Comparison of ENCODE assay signal across 8 mouse cellular contexts in the genomic region with DNA sequence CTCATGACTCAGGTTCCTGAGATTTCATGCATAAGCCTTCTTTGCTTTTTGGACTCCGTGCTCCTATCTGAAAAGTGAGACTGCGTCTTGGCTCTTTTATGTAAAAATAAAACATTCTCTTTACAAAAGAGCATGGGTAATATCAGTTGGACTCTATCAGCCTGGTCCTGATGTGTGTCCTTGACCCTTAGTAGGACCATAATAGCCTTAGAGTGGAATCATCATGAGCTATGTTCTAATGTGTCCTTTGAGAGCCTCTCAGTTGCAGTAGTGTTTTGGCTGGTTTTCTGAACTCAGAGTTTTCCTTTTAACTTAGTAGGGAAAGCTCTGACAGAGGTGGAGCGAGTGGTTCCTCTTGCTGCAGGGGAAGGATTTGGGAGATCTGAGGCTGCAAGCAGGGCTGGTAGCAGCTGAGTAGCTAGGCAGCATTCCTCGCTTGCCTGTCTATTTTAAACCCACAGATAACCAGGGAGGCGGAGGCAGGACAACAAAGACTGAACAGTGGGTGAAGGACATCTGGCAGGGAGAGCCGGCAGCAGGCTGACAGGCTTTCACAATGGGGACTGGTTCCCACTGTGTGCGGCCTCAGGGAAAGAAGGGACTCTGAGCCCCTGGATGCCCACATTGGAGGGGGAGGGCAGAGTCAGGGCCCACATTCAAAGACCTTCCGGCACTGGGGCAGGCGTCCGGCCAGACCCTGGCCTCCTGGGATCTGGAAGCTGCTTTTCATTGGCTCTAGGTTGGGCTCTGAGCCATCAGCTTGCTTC. TPM values are rescaled to one million over a fixed set of nuclear protein-coding genes. Genes with fewer than 3 reads are reported as not detected.
A peak's percentile ranks its signal among the peaks of the same experiment; 100 is the strongest.
DNase-seq lines count a peak whose midpoint lies in the region; ATAC-seq and TF ChIP-seq lines count a peak whose summit lies in the region.

No protein-coding gene starts in this region.

- H3K4me2 ChIP-seq in embryonic facial prominence, embryonic 14.5 days (ENCODE audit: low read depth, low read length), result no peak overlapping the region
- no peak overlapping the region for H3K4me2 ChIP-seq in heart, embryonic 16.5 days (ENCODE audit: low read depth, low read length)
- no peak overlapping the region for H3K4me2 ChIP-seq in midbrain, embryonic 15.5 days

- H3K4me3 ChIP-seq in megakaryocyte, embryonic 14.5 days (replicated peaks), result peak overlapping the region; percentile 86
- H3K4me3 ChIP-seq in embryonic facial prominence, embryonic 14.5 days (ENCODE audit: low read depth, low read length), result no peak overlapping the region
- no peak overlapping the region for H3K4me3 ChIP-seq in heart, embryonic 16.5 days (ENCODE audit: low read length)
- no peak overlapping the region for H3K4me3 ChIP-seq in midbrain, embryonic 15.5 days
- no peak overlapping the region for H3K4me3 ChIP-seq in thymus, adult 2 months (ENCODE audit: control insufficient read depth, insufficient read depth, low read length)

- TF ChIP-seq CTCF in thymus, adult 2 months (IDR thresholded peaks at IDR 0.05; ENCODE audit: borderline replicate concordance, control insufficient read depth, extremely low read depth, insufficient read depth, low read length, poor library complexity), result no peak

- DNase-seq in embryonic facial prominence, embryonic 14.5 days (ENCODE audit: low spot score), result peak; percentile 88
- DNase-seq in left cerebral cortex, adult 11 months (ENCODE audit: low spot score), result peak; percentile 80
- no peak for DNase-seq in thymus, adult 2 months
- no peak for DNase-seq in T-cell, adult 2 months (ENCODE audit: low spot score)

- H3K9ac ChIP-seq in embryonic facial prominence, embryonic 14.5 days (ENCODE audit: low read depth, low read length), result no peak overlapping the region
- H3K9ac ChIP-seq in heart, embryonic 16.5 days (ENCODE audit: low read length), result peak overlapping the region; percentile 45
- no peak overlapping the region for H3K9ac ChIP-seq in midbrain, embryonic 15.5 days

- peak overlapping the region; percentile 67; the same call in 1 of the 2 replicates for H3K27ac ChIP-seq in embryonic facial prominence, embryonic 14.5 days (replicated peaks; ENCODE audit: low read depth, low read length)
- peak overlapping the region; percentile 88 for H3K27ac ChIP-seq in heart, embryonic 16.5 days (ENCODE audit: low read length)
- peak overlapping the region; percentile 79 for H3K27ac ChIP-seq in midbrain, embryonic 15.5 days
- H3K27ac ChIP-seq in thymus, adult 2 months (ENCODE audit: control insufficient read depth, insufficient read depth, low read length), result no peak overlapping the region

- ATAC-seq in megakaryocyte, adult 5-6 weeks (ENCODE audit: poor library complexity, severe bottlenecking), result no peak
- peak; percentile 86 for ATAC-seq in embryonic facial prominence, embryonic 14.5 days (ENCODE audit: low read depth)
- peak; percentile 84 for ATAC-seq in heart, embryonic 16.5 days (replicated peaks; ENCODE audit: extremely low read depth, insufficient read depth, low FRiP score)
- peak; percentile 92 for ATAC-seq in midbrain, embryonic 15.5 days (replicated peaks)

- TF ChIP-seq POLR2A in thymus, adult 2 months (IDR thresholded peaks at IDR 0.05; ENCODE audit: control insufficient read depth, extremely low read depth, insufficient read depth, low read length, poor library complexity), result no peak

- no peaks in the 10 kb centered on the region for H3K27me3 ChIP-seq in megakaryocyte, embryonic 14.5 days (replicated peaks)
- H3K27me3 ChIP-seq in embryonic facial prominence, embryonic 14.5 days (replicated peaks; ENCODE audit: control insufficient read depth, insufficient read depth, low read length), result no peaks in the 10 kb centered on the region
- no peaks in the 10 kb centered on the region for H3K27me3 ChIP-seq in heart, embryonic 16.5 days (ENCODE audit: control insufficient read depth, insufficient read depth, low read length)
- no peaks in the 10 kb centered on the region for H3K27me3 ChIP-seq in midbrain, embryonic 15.5 days (replicated peaks)
- H3K27me3 ChIP-seq in thymus, adult 2 months (ENCODE audit: control insufficient read depth, insufficient read depth, low read length), result no peaks in the 10 kb centered on the region

- H3K4me1 ChIP-seq in megakaryocyte, embryonic 14.5 days, result peaks cover 88% of the 10 kb centered on the region
- H3K4me1 ChIP-seq in embryonic facial prominence, embryonic 14.5 days (ENCODE audit: control insufficient read depth, insufficient read depth, low read length), result no peaks in the 10 kb centered on the region
- peaks cover 19% of the 10 kb centered on the region; the same call in 1 of the 2 replicates for H3K4me1 ChIP-seq in heart, embryonic 16.5 days (ENCODE audit: control insufficient read depth, insufficient read depth, low read length)
- H3K4me1 ChIP-seq in midbrain, embryonic 15.5 days, result peaks cover 17% of the 10 kb centered on the region
- peaks cover 6% of the 10 kb centered on the region; the same call in 1 of the 2 replicates for H3K4me1 ChIP-seq in thymus, adult 2 months (replicated peaks; ENCODE audit: control insufficient read depth, insufficient read depth, low read length)

- H3K9me3 ChIP-seq in megakaryocyte, embryonic 14.5 days, result no peaks in the 10 kb centered on the region
- no peaks in the 10 kb centered on the region for H3K9me3 ChIP-seq in embryonic facial prominence, embryonic 14.5 days (ENCODE audit: control insufficient read depth, low read length)
- no peaks in the 10 kb centered on the region for H3K9me3 ChIP-seq in heart, embryonic 16.5 days (replicated peaks; ENCODE audit: control insufficient read depth, low read length)
- H3K9me3 ChIP-seq in midbrain, embryonic 15.5 days, result no peaks in the 10 kb centered on the region

- 23% methylated on average over 8 of the region's 10 CpGs for WGBS in embryonic facial prominence, embryonic 14.5 days
- 13% methylated on average over 10 of the region's 10 CpGs for WGBS in heart, embryonic 16.5 days
- WGBS in midbrain, embryonic 15.5 days, result 16% methylated on average over 10 of the region's 10 CpGs
- 96% methylated on average over 10 of the region's 10 CpGs for WGBS in thymus, adult 2 months

- H3K36me3 ChIP-seq in megakaryocyte, embryonic 14.5 days (replicated peaks; ENCODE audit: low read length), result peaks cover 44% of the 10 kb centered on the region
- no peaks in the 10 kb centered on the region for H3K36me3 ChIP-seq in embryonic facial prominence, embryonic 14.5 days (ENCODE audit: control insufficient read depth, insufficient read depth, low read length)
- H3K36me3 ChIP-seq in heart, embryonic 16.5 days (ENCODE audit: control insufficient read depth, insufficient read depth), result no peaks in the 10 kb centered on the region
- H3K36me3 ChIP-seq in midbrain, embryonic 15.5 days (replicated peaks), result no peaks in the 10 kb centered on the region
- no peaks in the 10 kb centered on the region for H3K36me3 ChIP-seq in thymus, adult 2 months (ENCODE audit: control insufficient read depth, insufficient read depth, low read length)

RNA-seq across cellular contexts. Expression of a gene that starts 11.3 kb away (rescaled TPM):
- 437 and 1,468 TPM in 2 replicates for polyA plus RNA-seq in megakaryocyte, embryonic 14.5 days (2012; ENCODE audit: insufficient read depth, low replicate concordance)
- 28.9 and 29.2 TPM in 2 replicates for total RNA-seq in megakaryocyte, adult 5-6 weeks (2015)
- 29.1 and 29.9 TPM in 2 replicates for total RNA-seq in megakaryocyte, adult 5-6 weeks (2017)
- 30.4 and 31.7 TPM in 2 replicates for polyA plus RNA-seq in embryonic facial prominence, embryonic 14.5 days (2014; fragmentation: Nextera tagmentation; extraction: Ambion mirVana)
- polyA plus RNA-seq in heart, embryonic 16.5 days (2015; fragmentation: Nextera tagmentation; extraction: Ambion mirVana), result 58.7 and 61.4 TPM in 2 replicates
- polyA plus RNA-seq in midbrain, embryonic 15.5 days (2015; fragmentation: Nextera tagmentation; extraction: Ambion mirVana), result 66.7 and 73.7 TPM in 2 replicates
- polyA plus RNA-seq in thymus, adult 2 months (2012; rRNA removed), result 111 and 119 TPM in 2 replicates

RNA-seq across cellular contexts. Expression of a gene that starts 52.2 kb away (rescaled TPM):
- polyA plus RNA-seq in megakaryocyte, embryonic 14.5 days (2012; ENCODE audit: insufficient read depth, low replicate concordance), result 23.8 and 51.5 TPM in 2 replicates
- total RNA-seq in megakaryocyte, adult 5-6 weeks (2015), result 0.62 and 1.4 TPM in 2 replicates
- 0.12 and 1.3 TPM in 2 replicates for total RNA-seq in megakaryocyte, adult 5-6 weeks (2017)
- polyA plus RNA-seq in embryonic facial prominence, embryonic 14.5 days (2014; fragmentation: Nextera tagmentation; extraction: Ambion mirVana), result 2.1 and 2.3 TPM in 2 replicates
- polyA plus RNA-seq in heart, embryonic 16.5 days (2015; fragmentation: Nextera tagmentation; extraction: Ambion mirVana), result 3.8 and 7.2 TPM in 2 replicates
- polyA plus RNA-seq in midbrain, embryonic 15.5 days (2015; fragmentation: Nextera tagmentation; extraction: Ambion mirVana), result 16.0 and 17.7 TPM in 2 replicates
- 48.2 and 54.0 TPM in 2 replicates for polyA plus RNA-seq in thymus, adult 2 months (2012; rRNA removed)

Comparison
In these comparisons a context has a peak if more than half of its experiments do, and no peak if none do; other contexts are left out.
1. DNase-seq: peak in embryonic facial prominence, embryonic 14.5 days (single experiment) and left cerebral cortex, adult 11 months (single experiment); none in thymus, adult 2 months (single experiment) and T-cell, adult 2 months (single experiment).